Mouse (Mus musculus): ENCODE measurements around the gene Brdt. TPM values are rescaled to one million over a fixed set of nuclear protein-coding genes. Genes with fewer than 3 reads are reported as not detected.
"Not testable (repeated sequence)": the region's sequence is repeated elsewhere in the genome, so short reads cannot be mapped to it uniquely, and the experiment has no call there.

The Brdt gene
- polyA plus RNA-seq, 2 experiments = 0.11 to 0.16 TPM

DNA sequence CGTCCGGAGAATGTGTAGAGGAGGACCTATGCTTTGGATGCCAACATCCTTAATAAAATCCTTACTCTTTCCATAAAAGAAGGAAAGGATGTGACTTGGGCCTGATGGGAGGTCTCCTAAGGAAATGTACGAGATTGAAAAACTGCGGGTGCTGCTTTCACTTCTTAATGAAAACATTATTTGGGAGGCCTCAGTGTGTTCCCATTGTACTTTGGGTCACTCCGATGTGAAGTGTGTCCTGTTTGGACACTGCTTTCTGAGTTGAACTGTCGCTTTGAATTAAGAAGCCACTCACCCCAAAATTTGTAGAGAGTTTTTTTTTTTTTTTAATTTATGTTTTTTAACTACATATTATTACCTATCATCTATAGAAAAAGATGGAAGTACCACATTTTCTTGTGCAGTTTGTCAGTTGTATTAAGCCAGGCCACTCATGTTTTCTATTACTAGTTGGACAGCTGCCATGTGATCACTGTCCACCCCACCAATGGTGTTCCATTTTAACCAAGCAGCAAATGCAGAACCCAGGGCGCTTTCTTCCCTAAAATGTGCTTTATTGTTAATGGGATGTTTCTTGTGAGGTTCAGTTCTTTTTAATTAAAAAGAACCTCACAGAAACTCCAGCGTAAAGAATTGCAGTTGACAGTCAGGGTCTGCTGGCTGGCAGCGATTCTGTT is 29.2 kb downstream of the Brdt start:
- Histone ChIP-seq H3K36me3 (replicated peaks; ENCODE audit: control insufficient read depth, insufficient read depth, low read depth) (no peaks in the 10 kb centered on the region), H3K4me1 (replicated peaks; ENCODE audit: control insufficient read depth in 2 of 2, insufficient read depth in 2 of 2, low read length in 1 of 2) (no peaks in the 10 kb centered on the region), H3K4me2 (ENCODE audit: low read depth) (peak overlapping the region; percentile 79), H3K9me3 (ENCODE audit: control insufficient read depth, low read length) (no peaks in the 10 kb centered on the region), H3K9ac (replicated peaks) (peak overlapping the region; percentile 62), H3K27me3 (ENCODE audit: control insufficient read depth, insufficient read depth, low read length) (no peaks in the 10 kb centered on the region), H3K4me3 (ENCODE audit: insufficient read depth in 1 of 2, low read depth in 2 of 2, low read length in 2 of 2) (peak overlapping the region; percentile 58 to 90), H3K27ac (no peak overlapping the region)
- no peak for ATAC-seq (ENCODE audit: insufficient read depth)
- 35% methylated on average over 9 of the region's 9 CpGs for WGBS (ENCODE audit: insufficient replicate concordance)
- DNase-seq (ENCODE audit: low read depth in 3 of 3, low spot score in 3 of 3) = no peak
- TF ChIP-seq CTCF (IDR thresholded peaks at IDR 0.05; ENCODE audit: low read depth) (no peak), EP300 (IDR thresholded peaks at IDR 0.05; ENCODE audit: low read depth) (no peak)

DNA sequence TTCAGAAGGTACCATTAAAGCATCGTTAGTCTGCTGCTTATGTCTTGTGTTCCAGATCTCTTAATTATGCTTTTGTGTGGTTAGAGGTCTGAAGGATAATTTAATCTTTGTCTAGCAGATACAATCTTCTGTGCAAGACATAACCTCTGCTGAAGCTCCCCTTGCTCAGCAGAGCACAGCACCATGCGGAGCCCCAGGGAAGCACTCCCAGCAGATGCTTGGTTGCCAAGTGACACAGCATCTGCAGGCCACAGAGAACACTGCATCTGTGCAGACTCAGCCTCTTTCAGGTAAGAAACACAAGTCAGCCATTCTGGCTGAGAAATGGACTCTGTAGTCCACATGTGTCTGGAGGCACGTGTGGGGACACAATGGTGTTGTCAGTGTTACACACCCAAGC is 39.1 kb downstream of the Brdt start:
- Histone ChIP-seq H3K4me3 (ENCODE audit: insufficient read depth in 1 of 2, low read depth in 2 of 2, low read length in 2 of 2) (no peak overlapping the region), H3K4me2 (ENCODE audit: low read depth) (no peak overlapping the region), H3K9ac (replicated peaks) (no peak overlapping the region), H3K36me3 (replicated peaks; ENCODE audit: control insufficient read depth, insufficient read depth, low read depth) (no peaks in the 10 kb centered on the region), H3K27me3 (ENCODE audit: control insufficient read depth, insufficient read depth, low read length) (no peaks in the 10 kb centered on the region), H3K27ac (no peak overlapping the region), H3K9me3 (ENCODE audit: control insufficient read depth, low read length) (no peaks in the 10 kb centered on the region), H3K4me1 (replicated peaks; ENCODE audit: control insufficient read depth in 2 of 2, insufficient read depth in 2 of 2, low read length in 1 of 2) (no peaks in the 10 kb centered on the region)
- TF ChIP-seq CTCF (IDR thresholded peaks at IDR 0.05; ENCODE audit: low read depth) = no peak
- TF ChIP-seq EP300 (IDR thresholded peaks at IDR 0.05; ENCODE audit: low read depth) = no peak
- no peak for DNase-seq (ENCODE audit: low read depth in 3 of 3, low spot score in 3 of 3)
- WGBS (ENCODE audit: insufficient replicate concordance) = 66% methylated on average over 3 of the region's 3 CpGs
- ATAC-seq (ENCODE audit: insufficient read depth) = no peak

DNA sequence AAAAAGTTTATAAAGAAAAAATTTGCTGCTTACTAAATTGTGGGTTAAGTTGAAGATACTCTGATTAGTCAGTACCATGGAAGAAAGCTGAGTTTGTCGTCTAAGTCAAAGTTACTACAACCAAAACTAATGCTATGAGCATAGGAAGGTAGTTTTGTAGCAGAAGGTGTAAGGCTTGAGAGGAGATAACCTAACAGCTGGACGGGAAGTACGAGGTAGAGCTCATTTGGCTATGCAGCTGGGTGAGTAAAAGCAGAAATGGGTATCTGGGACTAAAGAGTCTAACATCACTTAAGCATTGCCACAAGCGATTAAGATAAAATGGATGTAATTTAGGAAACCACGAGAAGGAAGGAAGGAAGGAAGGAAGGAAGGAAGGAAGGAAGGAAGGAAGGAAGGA is 40.4 kb downstream of the Brdt start:
- no peaks in the 10 kb centered on the region for H3K36me3 ChIP-seq (replicated peaks; ENCODE audit: control insufficient read depth, insufficient read depth, low read depth)
- no peak overlapping the region for H3K9ac ChIP-seq (replicated peaks)
- no peak overlapping the region for H3K27ac ChIP-seq
- WGBS (ENCODE audit: insufficient replicate concordance) = 62% methylated on average over 5 of the region's 5 CpGs
- no peak for DNase-seq (ENCODE audit: low read depth in 3 of 3, low spot score in 3 of 3)
- H3K4me1 ChIP-seq (replicated peaks; ENCODE audit: control insufficient read depth in 2 of 2, insufficient read depth in 2 of 2, low read length in 1 of 2) = no peaks in the 10 kb centered on the region
- TF ChIP-seq EP300 (IDR thresholded peaks at IDR 0.05; ENCODE audit: low read depth) (no peak), CTCF (IDR thresholded peaks at IDR 0.05; ENCODE audit: low read depth) (no peak)
- H3K27me3 ChIP-seq (ENCODE audit: control insufficient read depth, insufficient read depth, low read length) = no peaks in the 10 kb centered on the region
- H3K4me3 ChIP-seq (ENCODE audit: insufficient read depth in 1 of 2, low read depth in 2 of 2, low read length in 2 of 2) = no peak overlapping the region
- H3K9me3 ChIP-seq (ENCODE audit: control insufficient read depth, low read length) = no peaks in the 10 kb centered on the region
- H3K4me2 ChIP-seq (ENCODE audit: low read depth) = no peak overlapping the region
- ATAC-seq (ENCODE audit: insufficient read depth) = no peak

DNA sequence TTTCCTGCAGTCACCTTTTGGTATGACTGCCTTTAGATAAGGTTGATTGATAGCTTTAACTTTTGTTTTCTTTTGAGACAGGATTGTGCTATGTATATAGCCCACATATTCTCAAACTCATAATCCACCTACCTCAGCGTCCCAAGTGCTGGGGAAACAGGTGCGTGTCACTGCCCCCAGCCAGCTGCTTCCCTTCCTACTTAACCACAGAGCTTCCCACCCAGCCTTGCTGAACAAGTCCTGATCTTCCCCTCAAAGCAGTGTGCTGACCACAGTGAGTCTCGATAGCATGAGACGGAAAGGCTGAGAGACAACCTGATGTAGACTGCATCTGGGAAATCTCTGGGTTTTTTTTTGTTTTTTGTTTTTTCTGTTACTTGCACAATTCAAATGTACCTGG is 42.3 kb downstream of the Brdt start:
- no peak overlapping the region for H3K4me2 ChIP-seq (ENCODE audit: low read depth)
- no peak overlapping the region for H3K9ac ChIP-seq (replicated peaks)
- WGBS (ENCODE audit: insufficient replicate concordance) = 16% methylated on average over 4 of the region's 4 CpGs
- H3K27me3 ChIP-seq (ENCODE audit: control insufficient read depth, insufficient read depth, low read length) = no peaks in the 10 kb centered on the region
- no peaks in the 10 kb centered on the region for H3K36me3 ChIP-seq (replicated peaks; ENCODE audit: control insufficient read depth, insufficient read depth, low read depth)
- H3K9me3 ChIP-seq (ENCODE audit: control insufficient read depth, low read length) = no peaks in the 10 kb centered on the region
- no peak overlapping the region for H3K27ac ChIP-seq
- DNase-seq (ENCODE audit: low read depth in 3 of 3, low spot score in 3 of 3) (no peak), ATAC-seq (ENCODE audit: insufficient read depth) (no peak)
- no peak overlapping the region for H3K4me3 ChIP-seq (ENCODE audit: insufficient read depth in 1 of 2, low read depth in 2 of 2, low read length in 2 of 2)
- H3K4me1 ChIP-seq (replicated peaks; ENCODE audit: control insufficient read depth in 2 of 2, insufficient read depth in 2 of 2, low read length in 1 of 2) = no peaks in the 10 kb centered on the region
- no peak for TF ChIP-seq EP300 (IDR thresholded peaks at IDR 0.05; ENCODE audit: low read depth)
- TF ChIP-seq CTCF (IDR thresholded peaks at IDR 0.05; ENCODE audit: low read depth) = no peak

DNA sequence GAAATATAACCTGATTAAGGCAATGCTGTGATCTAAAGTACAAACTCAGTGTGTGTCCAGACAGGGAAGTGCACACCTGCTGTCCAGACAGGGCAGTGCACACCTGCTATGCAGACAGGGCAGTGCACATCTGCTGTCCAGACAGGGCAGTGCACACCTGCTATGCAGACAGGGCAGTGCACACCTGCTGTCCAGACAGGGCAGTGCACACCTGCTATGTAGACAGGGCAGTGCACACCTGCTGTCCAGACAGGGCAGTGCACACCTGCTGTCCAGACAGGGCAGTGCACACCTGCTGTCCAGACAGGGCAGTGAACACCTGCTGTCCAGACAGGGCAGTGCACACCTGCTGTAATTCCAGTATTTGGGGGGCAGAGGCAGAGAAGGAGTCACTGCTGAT is 55.5 kb downstream of the Brdt start:
- not testable (repeated sequence) for DNase-seq (ENCODE audit: low read depth in 3 of 3, low spot score in 3 of 3); H3K9ac ChIP-seq (replicated peaks); H3K36me3 ChIP-seq (replicated peaks; ENCODE audit: control insufficient read depth, insufficient read depth, low read depth); H3K9me3 ChIP-seq (ENCODE audit: control insufficient read depth, low read length); H3K4me1 ChIP-seq (replicated peaks; ENCODE audit: control insufficient read depth in 2 of 2, insufficient read depth in 2 of 2, low read length in 1 of 2); H3K4me2 ChIP-seq (ENCODE audit: low read depth); ATAC-seq (ENCODE audit: insufficient read depth); H3K4me3 ChIP-seq (ENCODE audit: insufficient read depth in 1 of 2, low read depth in 2 of 2, low read length in 2 of 2); H3K27me3 ChIP-seq (ENCODE audit: control insufficient read depth, insufficient read depth, low read length); H3K27ac ChIP-seq
- peak; percentile 32; the same call in 1 of the 2 replicates for TF ChIP-seq CTCF (IDR thresholded peaks at IDR 0.05; ENCODE audit: low read depth)
